Mouse (Mus musculus): ENCODE results near the gene Bag6. TPM values are rescaled to one million over a fixed set of nuclear protein-coding genes. Genes with fewer than 3 reads are reported as not detected.
A peak's percentile ranks its signal among the peaks of the same experiment; 100 is the strongest.

The Bag6 gene
- polyA plus RNA-seq, 1 experiment: 378 TPM

DNA sequence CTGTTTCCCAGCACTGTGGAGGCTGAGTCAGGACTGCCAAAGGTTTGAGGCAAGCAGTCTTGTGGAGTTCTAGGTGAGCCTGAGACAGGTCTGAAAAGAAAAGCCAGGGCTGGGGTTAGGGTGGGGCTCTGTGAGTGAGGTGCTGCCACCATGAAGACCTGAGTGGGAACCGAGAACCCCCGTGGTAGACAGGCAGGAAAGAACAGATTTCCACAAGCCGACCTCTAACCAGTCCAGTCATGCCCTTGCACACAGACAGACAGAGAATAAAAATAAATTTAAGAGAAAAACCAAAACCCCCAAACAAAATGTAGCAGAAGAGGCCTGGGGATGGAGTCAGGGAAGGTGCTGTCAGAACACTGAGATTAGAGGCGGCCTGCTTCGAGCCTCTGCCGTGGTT, 40.4 kb downstream of the Bag6 start:
- TF ChIP-seq CTCF (IDR thresholded peaks at IDR 0.05; ENCODE audit: borderline replicate concordance, extremely low read depth, insufficient read depth, insufficient read length): no peak
- no peak for TF ChIP-seq POLR2A (IDR thresholded peaks at IDR 0.05; ENCODE audit: borderline replicate concordance, extremely low read depth, insufficient read depth, insufficient read length, poor library complexity, severe bottlenecking)
- no peak for DNase-seq (ENCODE audit: low read depth)

DNA sequence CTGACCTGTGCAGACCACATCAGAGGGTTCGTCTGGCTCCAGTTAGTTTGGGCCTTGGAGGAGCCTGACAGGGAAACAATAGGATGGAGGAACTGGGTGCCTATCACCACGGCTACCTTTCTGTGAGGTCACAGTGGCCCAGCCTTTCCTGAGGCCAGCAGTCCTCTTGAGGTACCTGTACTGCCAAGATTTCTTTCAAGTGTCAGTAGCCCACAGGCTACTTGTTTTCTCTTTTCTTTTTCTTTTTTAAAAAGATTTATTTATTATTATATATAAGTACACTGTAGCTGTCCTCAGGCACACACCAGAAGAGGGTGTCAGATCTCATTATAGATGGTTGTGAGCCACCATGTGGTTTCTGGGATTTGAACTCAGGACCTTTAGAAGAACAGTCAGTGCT, 41.0 kb downstream of the Bag6 start, which contains the start of gene Aif1:
TSS of gene Aif1 (minus strand) at position 101 of the 400 bp plus-strand sequence.
- DNase-seq (ENCODE audit: low read depth): no peak
- TF ChIP-seq CTCF (IDR thresholded peaks at IDR 0.05; ENCODE audit: borderline replicate concordance, extremely low read depth, insufficient read depth, insufficient read length) (no peak), POLR2A (IDR thresholded peaks at IDR 0.05; ENCODE audit: borderline replicate concordance, extremely low read depth, insufficient read depth, insufficient read length, poor library complexity, severe bottlenecking) (no peak)

DNA sequence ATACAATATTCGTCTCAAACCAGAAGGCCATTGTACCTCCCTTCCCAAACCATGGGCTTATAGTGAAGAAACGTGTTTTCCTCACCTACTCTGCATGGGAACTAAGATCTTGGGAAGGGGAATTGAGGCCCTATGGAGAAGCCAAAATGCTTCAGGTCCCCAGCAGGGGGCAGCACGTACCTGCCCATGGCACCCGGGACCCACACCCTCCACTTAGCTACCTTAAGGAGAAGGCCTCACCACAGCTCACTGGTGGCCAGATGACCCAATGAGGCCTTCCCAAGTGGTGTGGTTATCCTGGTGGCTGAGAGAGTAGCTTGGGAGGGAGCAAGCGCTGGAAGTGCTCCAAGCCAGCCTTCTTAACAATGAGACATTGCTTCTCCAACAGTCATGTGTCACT, 43.5 kb downstream of the Bag6 start:
- TF ChIP-seq CTCF (IDR thresholded peaks at IDR 0.05; ENCODE audit: borderline replicate concordance, extremely low read depth, insufficient read depth, insufficient read length) (peak; percentile 87), POLR2A (IDR thresholded peaks at IDR 0.05; ENCODE audit: borderline replicate concordance, extremely low read depth, insufficient read depth, insufficient read length, poor library complexity, severe bottlenecking) (no peak)
- peak; percentile 76 for DNase-seq (ENCODE audit: low read depth)

DNA sequence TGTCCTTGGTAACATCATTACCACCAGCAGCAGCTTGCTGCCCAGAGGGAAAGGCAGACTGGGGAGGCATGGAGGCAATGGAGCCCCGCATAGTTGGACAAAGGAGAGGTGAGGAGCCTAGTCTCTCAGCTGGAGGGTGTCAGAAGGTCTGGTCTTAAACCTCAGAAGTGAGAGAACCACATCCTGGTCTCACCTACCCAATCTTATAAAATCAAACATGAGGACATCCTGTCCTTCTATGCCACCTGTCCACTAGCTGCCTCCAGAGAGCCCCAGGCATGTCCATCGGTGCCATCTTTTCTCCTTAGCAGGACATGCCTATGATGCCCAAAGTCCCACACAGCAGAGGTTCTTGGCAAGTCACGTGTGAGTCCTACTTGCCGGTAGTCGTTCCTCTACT, 45.1 kb downstream of the Bag6 start:
- TF ChIP-seq POLR2A (IDR thresholded peaks at IDR 0.05; ENCODE audit: borderline replicate concordance, extremely low read depth, insufficient read depth, insufficient read length, poor library complexity, severe bottlenecking) (no peak), CTCF (IDR thresholded peaks at IDR 0.05; ENCODE audit: borderline replicate concordance, extremely low read depth, insufficient read depth, insufficient read length) (no peak)
- no peak for DNase-seq (ENCODE audit: low read depth)

DNA sequence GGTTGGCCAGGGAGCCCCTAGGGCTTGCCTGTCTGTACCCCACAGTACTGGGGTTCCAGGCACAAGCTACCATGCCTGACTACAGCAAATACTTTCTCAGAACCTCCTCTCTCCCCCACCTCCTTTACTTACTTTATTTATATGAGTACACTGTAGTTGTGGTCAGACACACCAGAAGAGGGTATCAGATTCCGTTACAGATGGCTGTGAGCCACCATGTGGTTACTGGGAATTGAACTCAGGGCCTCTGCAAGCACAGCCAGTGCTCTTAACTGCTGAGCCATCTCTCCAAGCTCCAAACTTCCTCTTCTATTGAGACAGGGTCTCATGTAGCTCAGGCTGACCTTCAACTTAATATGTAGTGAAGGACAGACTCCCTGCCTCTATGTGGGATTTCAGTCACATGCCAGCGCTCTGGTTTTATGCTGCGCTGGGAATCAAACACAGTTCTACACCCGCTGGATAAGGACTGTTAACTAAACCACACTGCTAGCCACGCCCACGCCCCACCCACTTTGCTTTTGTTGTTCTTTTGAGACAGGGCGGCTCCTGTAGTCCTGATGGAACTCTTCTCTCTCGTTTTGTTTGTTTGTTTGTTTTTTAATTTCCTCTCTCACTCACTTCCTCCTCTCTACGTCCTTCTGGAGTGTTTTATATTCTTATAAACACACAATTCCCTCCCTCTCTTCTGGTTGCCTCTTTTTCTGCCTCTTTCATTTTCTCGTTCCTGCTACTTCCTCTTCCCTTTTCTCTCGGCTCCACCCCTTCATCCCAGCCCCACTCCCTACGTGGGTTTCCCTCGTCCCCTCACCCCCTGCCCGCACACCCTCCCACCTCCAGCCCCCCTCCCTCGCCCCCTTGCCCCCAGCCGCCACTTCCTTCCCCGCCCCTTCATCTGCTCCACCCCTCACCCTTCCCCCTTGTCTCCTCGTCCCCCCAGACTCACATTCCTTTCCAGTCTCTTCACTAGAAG, 50.9 kb downstream of the Bag6 start:
- no peak for TF ChIP-seq CTCF (IDR thresholded peaks at IDR 0.05; ENCODE audit: borderline replicate concordance, extremely low read depth, insufficient read depth, insufficient read length)
- TF ChIP-seq POLR2A (IDR thresholded peaks at IDR 0.05; ENCODE audit: borderline replicate concordance, extremely low read depth, insufficient read depth, insufficient read length, poor library complexity, severe bottlenecking): no peak
- peak; percentile 71 for DNase-seq (ENCODE audit: low read depth)

DNA sequence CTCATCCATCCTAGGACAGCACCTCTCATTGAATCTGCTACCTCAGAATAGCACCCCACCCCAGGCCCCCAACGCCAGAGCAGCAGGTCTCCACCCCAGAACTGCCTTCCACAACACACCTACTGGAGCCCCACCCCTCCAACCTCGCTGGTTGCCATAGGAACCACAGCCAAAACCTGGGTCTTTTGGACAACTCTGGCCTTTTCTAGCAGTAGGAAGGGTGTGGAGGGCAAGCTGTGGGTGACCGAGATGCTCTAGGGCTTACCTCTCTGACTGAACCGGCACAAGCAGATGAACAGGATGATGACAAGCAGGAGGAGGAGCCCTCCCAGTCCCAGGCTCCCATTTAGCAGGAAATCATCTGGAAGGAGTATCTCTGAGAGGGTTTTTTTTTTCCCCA, 51.7 kb downstream of the Bag6 start:
- no peak for TF ChIP-seq POLR2A (IDR thresholded peaks at IDR 0.05; ENCODE audit: borderline replicate concordance, extremely low read depth, insufficient read depth, insufficient read length, poor library complexity, severe bottlenecking)
- TF ChIP-seq CTCF (IDR thresholded peaks at IDR 0.05; ENCODE audit: borderline replicate concordance, extremely low read depth, insufficient read depth, insufficient read length): no peak
- peak; percentile 18 for DNase-seq (ENCODE audit: low read depth)

DNA sequence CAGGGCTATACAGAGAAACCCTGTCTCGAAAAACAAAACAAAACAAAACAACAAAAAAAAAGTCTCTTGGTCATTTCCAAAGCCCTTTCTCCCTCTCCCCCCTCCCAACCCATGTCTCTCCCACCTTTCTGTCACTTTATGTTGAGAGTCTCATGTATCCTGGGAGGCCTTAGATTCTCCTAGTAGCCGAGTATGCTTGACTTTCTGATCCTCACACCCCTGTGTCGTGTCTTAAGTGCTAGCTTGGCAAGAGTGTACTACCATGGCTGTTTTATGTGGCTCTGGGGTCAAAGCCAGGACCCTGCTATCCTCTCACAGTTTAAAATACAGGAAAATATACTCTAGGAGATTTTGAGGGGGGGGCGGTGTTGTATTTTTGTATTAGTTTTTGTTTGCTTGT, 52.4 kb downstream of the Bag6 start:
- TF ChIP-seq POLR2A (IDR thresholded peaks at IDR 0.05; ENCODE audit: borderline replicate concordance, extremely low read depth, insufficient read depth, insufficient read length, poor library complexity, severe bottlenecking) (no peak), CTCF (IDR thresholded peaks at IDR 0.05; ENCODE audit: borderline replicate concordance, extremely low read depth, insufficient read depth, insufficient read length) (no peak)

DNA sequence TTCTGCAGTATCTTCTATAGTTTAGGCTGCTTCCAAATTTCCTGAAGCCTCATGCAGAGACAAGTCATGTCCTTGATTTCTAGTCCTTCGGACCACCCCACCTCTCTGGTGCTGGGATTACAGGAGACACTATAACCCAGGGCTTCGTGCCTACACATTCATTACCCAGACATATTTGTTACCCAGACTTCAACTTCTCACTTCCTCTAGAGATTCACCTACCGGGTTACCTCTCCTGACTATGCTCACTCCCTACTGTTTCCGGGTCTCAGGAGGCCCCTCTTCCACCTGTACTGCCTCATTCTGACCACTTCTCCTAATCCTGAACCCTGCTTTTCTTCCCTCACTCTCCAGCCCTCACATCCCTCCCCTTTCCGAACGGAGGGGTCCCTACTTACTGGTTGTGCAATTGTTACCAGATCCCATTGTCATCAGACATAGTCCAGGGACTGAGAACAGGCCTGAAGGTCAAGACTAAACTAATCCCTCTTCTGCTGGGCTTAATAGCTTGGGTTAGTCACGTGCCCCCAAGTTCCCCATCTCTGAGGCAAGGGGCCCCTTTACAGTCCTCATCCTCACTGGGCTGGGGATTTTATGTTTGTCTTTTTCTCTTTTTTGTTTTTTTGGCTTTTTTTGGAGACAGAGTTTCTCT, 53.1 kb downstream of the Bag6 start, which contains the start of gene Lst1:
TSS of gene Lst1 (minus strand) at position 481 of the 652 bp plus-strand sequence.
- no peak for DNase-seq (ENCODE audit: low read depth)
- no peak for TF ChIP-seq POLR2A (IDR thresholded peaks at IDR 0.05; ENCODE audit: borderline replicate concordance, extremely low read depth, insufficient read depth, insufficient read length, poor library complexity, severe bottlenecking)
- no peak for TF ChIP-seq CTCF (IDR thresholded peaks at IDR 0.05; ENCODE audit: borderline replicate concordance, extremely low read depth, insufficient read depth, insufficient read length)

More for the DNA sequence above, 52.4 kb downstream of the Bag6 start:
- DNase-seq (ENCODE audit: low read depth): no peak

DNA sequence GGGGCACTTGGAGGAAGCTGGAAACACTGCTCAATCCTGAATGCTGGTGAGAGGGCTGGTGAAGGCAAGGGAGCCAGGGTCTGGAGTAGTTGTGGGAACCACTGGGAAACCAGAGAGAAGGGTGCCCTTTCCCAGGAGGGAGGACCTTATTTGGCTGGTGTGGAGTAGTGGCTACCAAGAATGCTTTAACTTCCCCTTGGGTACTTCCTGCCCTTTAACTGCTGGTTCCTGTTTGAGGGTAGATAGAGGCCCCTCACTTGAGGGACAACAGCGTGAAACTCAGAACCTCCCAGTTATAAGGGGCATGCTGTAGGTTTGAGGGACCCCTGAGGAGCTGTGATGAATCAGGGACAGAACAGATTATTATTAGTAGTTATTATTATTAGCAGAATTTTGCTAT, 54.2 kb downstream of the Bag6 start:
- no peak for TF ChIP-seq POLR2A (IDR thresholded peaks at IDR 0.05; ENCODE audit: borderline replicate concordance, extremely low read depth, insufficient read depth, insufficient read length, poor library complexity, severe bottlenecking)
- TF ChIP-seq CTCF (IDR thresholded peaks at IDR 0.05; ENCODE audit: borderline replicate concordance, extremely low read depth, insufficient read depth, insufficient read length): no peak
- no peak for DNase-seq (ENCODE audit: low read depth)

DNA sequence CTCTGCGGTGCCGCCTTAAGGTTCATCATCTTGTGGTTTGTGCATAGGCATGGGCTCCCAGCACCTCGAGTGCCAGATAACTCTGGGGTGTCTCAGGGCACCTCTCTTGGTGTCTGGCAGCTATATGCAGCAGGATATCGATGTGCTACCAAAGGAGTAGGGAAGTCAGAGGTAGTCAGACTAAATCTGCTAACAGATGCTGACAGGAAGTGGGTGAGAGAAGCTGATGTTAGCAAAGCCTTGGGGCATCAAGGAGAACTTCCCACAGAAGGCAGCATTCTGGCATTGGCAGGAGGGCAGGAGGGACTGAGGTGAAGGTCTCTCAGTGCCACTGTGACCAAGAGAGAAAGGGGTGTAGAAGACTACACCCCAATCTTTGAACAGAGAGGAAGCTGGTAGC, 55.1 kb downstream of the Bag6 start:
- DNase-seq (ENCODE audit: low read depth): no peak
- TF ChIP-seq CTCF (IDR thresholded peaks at IDR 0.05; ENCODE audit: borderline replicate concordance, extremely low read depth, insufficient read depth, insufficient read length): no peak
- TF ChIP-seq POLR2A (IDR thresholded peaks at IDR 0.05; ENCODE audit: borderline replicate concordance, extremely low read depth, insufficient read depth, insufficient read length, poor library complexity, severe bottlenecking): no peak

DNA sequence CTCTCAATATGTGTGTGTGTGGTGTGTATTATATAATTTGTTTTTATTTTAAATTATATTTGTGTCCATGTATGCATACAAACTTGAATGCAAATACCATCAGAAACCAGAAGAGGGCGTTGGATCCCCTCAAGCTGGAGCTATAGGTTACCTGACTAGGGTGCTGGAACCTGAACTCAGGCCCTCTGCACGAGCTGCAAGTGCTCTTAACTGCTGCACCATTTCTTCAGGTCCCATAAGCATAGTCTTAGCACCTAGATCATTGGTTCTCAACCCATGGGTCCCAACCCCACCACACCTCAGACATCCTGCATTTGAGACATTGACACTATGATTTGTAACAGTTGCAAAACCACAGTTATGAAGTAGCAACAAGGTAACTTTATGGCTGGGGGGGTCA, 56.7 kb downstream of the Bag6 start:
- DNase-seq (ENCODE audit: low read depth): no peak
- TF ChIP-seq POLR2A (IDR thresholded peaks at IDR 0.05; ENCODE audit: borderline replicate concordance, extremely low read depth, insufficient read depth, insufficient read length, poor library complexity, severe bottlenecking) (no peak), CTCF (IDR thresholded peaks at IDR 0.05; ENCODE audit: borderline replicate concordance, extremely low read depth, insufficient read depth, insufficient read length) (no peak)
